In genomic region chr7:78827749-78828362, GRCm38 (mm10) we compare ENCODE assay signal across 14 mouse cellular contexts. TPM values are rescaled to one million over a fixed set of nuclear protein-coding genes. Genes with fewer than 3 reads are reported as not detected.
DNase-seq lines count a peak whose midpoint lies in the region; ATAC-seq and TF ChIP-seq lines count a peak whose summit lies in the region.
"Had no signal": no experiment of that assay in that cellular context is flagged by ENCODE, and none has a peak within 500 bp of the region (broad histone marks: within the 10 kb centered on the region; RNA-seq: fewer than 3 reads in every experiment).

No protein-coding gene starts in this region.

- H3K9ac ChIP-seq in forebrain, embryonic 14.5 days (ENCODE audit: low read length): no peak overlapping the region
- 0 out of 2 replicates have a peak overlapping the region, but pooled peaks have one; percentile 19 for H3K9ac ChIP-seq in intestine, embryonic 16.5 days (ENCODE audit: low read depth, low read length)
- no peak overlapping the region for H3K9ac ChIP-seq in neural tube, embryonic 13.5 days
- H3K9ac ChIP-seq: forebrain, postnatal 0 days; stomach, embryonic 15.5 days had no signal

- no peak for TF ChIP-seq POLR2A in lung, adult 2 months (IDR thresholded peaks at IDR 0.05; ENCODE audit: borderline replicate concordance, extremely low read depth, low read depth, low read length)

- H3K4me3 ChIP-seq in forebrain, embryonic 14.5 days (ENCODE audit: low read depth, low read length): no peak overlapping the region
- H3K4me3 ChIP-seq in forebrain, embryonic 10.5 days: no peak overlapping the region
- H3K4me3 ChIP-seq in lung, adult 2 months (replicated peaks; ENCODE audit: extremely low read depth, low read depth, low read length): no peak overlapping the region
- H3K4me3 ChIP-seq in intestine, embryonic 16.5 days (ENCODE audit: low read length): no peak overlapping the region
- no peak overlapping the region for H3K4me3 ChIP-seq in neural tube, embryonic 13.5 days
- H3K4me3 ChIP-seq: heart, adult 2 months; limb, embryonic 12.5 days; stomach, embryonic 15.5 days had no signal

- no peak for DNase-seq in forebrain, embryonic 14.5 days (ENCODE audit: low spot score)
- no peak for DNase-seq in forebrain, embryonic 10.5 days (ENCODE audit: extremely low spot score, low spot score)
- peak; percentile 34 for DNase-seq in lung, postnatal 10 days
- no peak for DNase-seq in lung, adult 2 months
- DNase-seq in kidney, adult 18-20 months: no peak
- no peak for DNase-seq in thymus, postnatal 0 days (ENCODE audit: low spot score)
- DNase-seq: cerebellum, adult 2 months; forebrain, postnatal 0 days; heart, adult 2 months; heart, postnatal 36 days had no signal

- no peak overlapping the region for H3K4me2 ChIP-seq in forebrain, embryonic 14.5 days (ENCODE audit: low read length)
- 0 out of 2 replicates have a peak overlapping the region, but pooled peaks have one; percentile 9 for H3K4me2 ChIP-seq in intestine, embryonic 16.5 days (ENCODE audit: low read depth, low read length)
- H3K4me2 ChIP-seq in neural tube, embryonic 13.5 days: no peak overlapping the region
- H3K4me2 ChIP-seq: limb, embryonic 12.5 days; stomach, embryonic 15.5 days had no signal

- H3K9me3 ChIP-seq in forebrain, embryonic 14.5 days (replicated peaks; ENCODE audit: control insufficient read depth, low read length): no peaks in the 10 kb centered on the region
- no peaks in the 10 kb centered on the region for H3K9me3 ChIP-seq in forebrain, embryonic 10.5 days
- no peaks in the 10 kb centered on the region for H3K9me3 ChIP-seq in intestine, embryonic 16.5 days (ENCODE audit: control insufficient read depth, low read length)
- no peaks in the 10 kb centered on the region for H3K9me3 ChIP-seq in neural tube, embryonic 13.5 days
- H3K9me3 ChIP-seq: limb, embryonic 12.5 days; stomach, embryonic 15.5 days had no signal

- peaks cover 43% of the 10 kb centered on the region for H3K36me3 ChIP-seq in forebrain, embryonic 14.5 days (ENCODE audit: control insufficient read depth, insufficient read depth, low read length)
- peaks cover 75% of the 10 kb centered on the region for H3K36me3 ChIP-seq in forebrain, embryonic 10.5 days (replicated peaks)
- no peaks in the 10 kb centered on the region for H3K36me3 ChIP-seq in intestine, embryonic 16.5 days (ENCODE audit: control insufficient read depth, insufficient read depth, low read length)
- peaks cover 43% of the 10 kb centered on the region for H3K36me3 ChIP-seq in neural tube, embryonic 13.5 days
- H3K36me3 ChIP-seq: stomach, embryonic 15.5 days had no signal

- no peak for TF ChIP-seq CTCF in lung, adult 2 months (IDR thresholded peaks at IDR 0.05; ENCODE audit: insufficient read depth, low read length)

- no peaks in the 10 kb centered on the region for H3K27me3 ChIP-seq in forebrain, embryonic 14.5 days (replicated peaks; ENCODE audit: control insufficient read depth, insufficient read depth, low read length)
- H3K27me3 ChIP-seq in forebrain, embryonic 10.5 days (ENCODE audit: poor library complexity, severe bottlenecking): no peaks in the 10 kb centered on the region
- H3K27me3 ChIP-seq in intestine, embryonic 16.5 days (replicated peaks; ENCODE audit: control insufficient read depth, insufficient read depth, low read length): no peaks in the 10 kb centered on the region
- no peaks in the 10 kb centered on the region for H3K27me3 ChIP-seq in neural tube, embryonic 13.5 days
- H3K27me3 ChIP-seq: limb, embryonic 12.5 days; stomach, embryonic 15.5 days had no signal

- H3K4me1 ChIP-seq in forebrain, embryonic 14.5 days (ENCODE audit: control insufficient read depth, insufficient read depth, low read length): no peaks in the 10 kb centered on the region
- H3K4me1 ChIP-seq in forebrain, embryonic 10.5 days: no peaks in the 10 kb centered on the region
- no peaks in the 10 kb centered on the region for H3K4me1 ChIP-seq in lung, adult 2 months (ENCODE audit: control insufficient read depth, insufficient read depth, low read length)
- H3K4me1 ChIP-seq in intestine, embryonic 16.5 days (ENCODE audit: control insufficient read depth, insufficient read depth, low read length): peaks cover 8% of the 10 kb centered on the region
- H3K4me1 ChIP-seq in neural tube, embryonic 13.5 days (replicated peaks): peaks cover 32% of the 10 kb centered on the region
- H3K4me1 ChIP-seq: limb, embryonic 12.5 days; stomach, embryonic 15.5 days had no signal

- H3K27ac ChIP-seq in forebrain, embryonic 14.5 days (ENCODE audit: low read depth, low read length): peak overlapping the region; percentile 56; the same call in 1 of the 2 replicates
- no peak overlapping the region for H3K27ac ChIP-seq in forebrain, embryonic 10.5 days
- H3K27ac ChIP-seq in intestine, embryonic 16.5 days (ENCODE audit: low read length): peak overlapping the region; percentile 59
- peak overlapping the region; percentile 89 for H3K27ac ChIP-seq in neural tube, embryonic 13.5 days (replicated peaks)
- H3K27ac ChIP-seq: limb, embryonic 12.5 days had no signal

- 93% methylated on average over 14 of the region's 14 CpGs for WGBS in forebrain, embryonic 14.5 days
- WGBS in forebrain, embryonic 10.5 days: 92% methylated on average over 14 of the region's 14 CpGs
- 75% methylated on average over 14 of the region's 14 CpGs for WGBS in lung, adult 2 months
- 56% methylated on average over 14 of the region's 14 CpGs for WGBS in intestine, embryonic 16.5 days
- WGBS in neural tube, embryonic 13.5 days: 71% methylated on average over 14 of the region's 14 CpGs

- ATAC-seq in forebrain, embryonic 14.5 days: no peak
- ATAC-seq in intestine, embryonic 16.5 days: peak; percentile 97
- ATAC-seq in neural tube, embryonic 13.5 days (ENCODE audit: low read depth): 0 out of 2 replicates have a peak, but pooled peaks have one; percentile 46

RNA-seq across cellular contexts. Expression of gene Det1, which starts 19.2 kb away (rescaled TPM):
- polyA plus RNA-seq in forebrain, embryonic 14.5 days (2014; fragmentation: Nextera tagmentation; extraction: Ambion mirVana): 18.7 and 20.5 TPM in 2 replicates
- 23.4 and 24.2 TPM in 2 replicates for polyA plus RNA-seq in forebrain, embryonic 10.5 days (2016; fragmentation: Nextera tagmentation; extraction: Ambion mirVana)
- polyA plus RNA-seq in lung, adult 2 months (2012; rRNA removed): 10.2 and 11.0 TPM in 2 replicates
- polyA plus RNA-seq in intestine, embryonic 16.5 days (2015; fragmentation: Nextera tagmentation; extraction: Ambion mirVana): 11.9 and 15.2 TPM in 2 replicates
- polyA plus RNA-seq in neural tube, embryonic 13.5 days (2015; fragmentation: Nextera tagmentation; extraction: Ambion mirVana): 17.1 and 17.2 TPM in 2 replicates
- 21.4 and 22.5 TPM in 2 replicates for polyA plus RNA-seq in thymus, postnatal 0 days (2015; fragmentation: Nextera tagmentation; extraction: Ambion mirVana)

RNA-seq across cellular contexts. Expression of gene Mrpl46, which starts 44.5 kb away (rescaled TPM):
- polyA plus RNA-seq in forebrain, embryonic 14.5 days (2014; fragmentation: Nextera tagmentation; extraction: Ambion mirVana): 65.2 and 71.4 TPM in 2 replicates
- 85.9 and 86.2 TPM in 2 replicates for polyA plus RNA-seq in forebrain, embryonic 10.5 days (2016; fragmentation: Nextera tagmentation; extraction: Ambion mirVana)
- 14.3 and 15.1 TPM in 2 replicates for polyA plus RNA-seq in lung, adult 2 months (2012; rRNA removed)
- 84.9 and 90.5 TPM in 2 replicates for polyA plus RNA-seq in intestine, embryonic 16.5 days (2015; fragmentation: Nextera tagmentation; extraction: Ambion mirVana)
- polyA plus RNA-seq in neural tube, embryonic 13.5 days (2015; fragmentation: Nextera tagmentation; extraction: Ambion mirVana): 55.9 and 58.7 TPM in 2 replicates
- 87.7 and 89.1 TPM in 2 replicates for polyA plus RNA-seq in thymus, postnatal 0 days (2015; fragmentation: Nextera tagmentation; extraction: Ambion mirVana)

RNA-seq across cellular contexts. Expression of gene Mrps11, which starts 44.9 kb away (rescaled TPM):
- 75.4 and 88.2 TPM in 2 replicates for polyA plus RNA-seq in forebrain, embryonic 14.5 days (2014; fragmentation: Nextera tagmentation; extraction: Ambion mirVana)
- polyA plus RNA-seq in forebrain, embryonic 10.5 days (2016; fragmentation: Nextera tagmentation; extraction: Ambion mirVana): 87.0 and 90.5 TPM in 2 replicates
- 27.9 and 28.5 TPM in 2 replicates for polyA plus RNA-seq in lung, adult 2 months (2012; rRNA removed)
- polyA plus RNA-seq in intestine, embryonic 16.5 days (2015; fragmentation: Nextera tagmentation; extraction: Ambion mirVana): 57.1 and 66.9 TPM in 2 replicates
- 80.6 and 88.7 TPM in 2 replicates for polyA plus RNA-seq in neural tube, embryonic 13.5 days (2015; fragmentation: Nextera tagmentation; extraction: Ambion mirVana)
- polyA plus RNA-seq in thymus, postnatal 0 days (2015; fragmentation: Nextera tagmentation; extraction: Ambion mirVana): 84.2 and 88.0 TPM in 2 replicates
